Mouse (Mus musculus) ES-Bruce4 (cell line): ENCODE results near the gene Wdr89.

ENCODE experiments used
- CTCF ChIP-seq: IDR thresholded peaks from one replicate; pipeline ENCODE4 v1.8.1; 2011; ENCODE audit warnings: low read depth, low read length
- POLR2A ChIP-seq: IDR thresholded peaks from one replicate; pipeline ENCODE4 v1.8.1; 2011; ENCODE audit warnings: low read length; ENCODE audit not compliant: insufficient read depth

GRCm38 (mm10) chr12:75713596-75713995, 44.3 kb upstream of the Wdr89 start:
- no peak for TF ChIP-seq CTCF
- TF ChIP-seq POLR2A = no peak
